Mouse (Mus musculus) testis, adult 2 months (tissue): ENCODE measurements around the gene Vps13a.

Experiments
- CTCF ChIP-seq: fragments of 200-500 bp; IDR thresholded peaks from 2 replicates; pipeline ENCODE4 v1.5.1; 2012; ENCODE audit warnings: low read depth, mild to moderate bottlenecking, inconsistent platforms, low read length, moderate library complexity; ENCODE audit not compliant: control insufficient read depth, insufficient read depth, insufficient replicate concordance
- POLR2A ChIP-seq: fragments of 200-500 bp; IDR thresholded peaks from 2 replicates; pipeline ENCODE4 v1.6.1; 2012; ENCODE audit warnings: low read depth, mild to moderate bottlenecking, inconsistent platforms, low read length, moderate library complexity; ENCODE audit not compliant: control insufficient read depth

GRCm38 (mm10) chr19:16779281-16779680 lies 1.5 kb downstream of the Vps13a start:
- TF ChIP-seq CTCF (no peak), POLR2A (no peak)
